Mouse (Mus musculus) effector memory CD4-positive, alpha-beta T cell, adult 7 months (primary cell): ENCODE measurements around the gene Olfr402. TPM values are rescaled to one million over a fixed set of nuclear protein-coding genes. Genes with fewer than 3 reads are reported as not detected.

ENCODE experiments used
- polyA plus RNA-seq: library from polyadenylated mRNA; unstranded; fragments of 100-300 nt; shearing (Covaris generic); gene quantifications from one replicate; pipeline ENCODE4 v1.2.1, GENCODE M21; 2017

Olfr402 gene
- not detected for polyA plus RNA-seq

DNA sequence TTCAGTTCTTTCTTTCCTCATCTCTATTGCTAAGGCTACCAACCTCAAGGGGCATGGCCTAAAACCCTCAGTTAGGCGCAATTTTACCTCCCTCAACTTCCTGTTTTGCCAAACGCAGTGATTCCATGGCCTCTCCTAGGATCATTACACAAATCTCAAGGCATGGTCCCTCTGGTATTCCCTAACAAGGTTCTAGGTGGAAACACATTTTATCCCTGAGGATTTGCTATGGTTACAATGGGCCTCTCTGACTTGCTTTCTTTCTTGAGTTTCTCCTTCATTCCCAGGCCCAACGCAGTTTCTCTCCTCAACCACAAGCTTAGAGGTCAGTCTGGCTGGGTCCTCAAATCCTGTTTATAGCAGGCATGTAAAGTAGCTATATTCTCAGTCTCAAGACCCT is at the start of gene Olfr402:
Gene Olfr402, plus strand, starts transcription at position 301 of the 400 bp plus-strand sequence.

GRCm38 (mm10) chr11:74113412-74113811 is 39.9 kb upstream of the Olfr402 start, which contains the start of gene Olfr401:
Olfr401 (plus strand) TSS chr11:74113712.

DNA sequence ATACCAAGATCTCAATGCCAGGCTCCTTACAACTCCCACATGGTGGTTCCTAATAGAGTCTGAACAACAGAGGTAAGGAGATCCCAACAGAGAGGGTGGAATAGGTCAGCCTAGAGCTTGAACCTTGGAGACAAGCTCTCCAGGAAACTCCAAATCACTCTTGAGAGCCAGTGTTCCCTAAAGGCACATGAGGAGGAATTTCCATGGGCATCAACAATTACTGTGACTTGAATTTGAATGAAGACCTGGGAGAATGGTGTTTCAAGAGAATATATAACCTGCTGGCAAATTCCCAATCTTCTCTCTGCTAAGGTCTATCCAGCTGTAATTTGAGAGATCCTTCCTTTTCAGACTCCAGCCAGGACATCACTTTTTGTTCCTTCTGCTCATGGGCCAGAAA is 32.6 kb downstream of the Olfr402 start, which contains the start of gene Olfr403:
Gene Olfr403, plus strand, starts transcription at position 301 of the 400 bp plus-strand sequence.

Other genes starting within 250 kb of the Olfr402 start
- gene Olfr395, start 244.2 kb upstream of the Olfr402 start, polyA plus RNA-seq: not detected
- gene Olfr23, start 216.9 kb upstream of the Olfr402 start, polyA plus RNA-seq: not detected
- not detected for gene Olfr397, start 192.7 kb upstream of the Olfr402 start, polyA plus RNA-seq
- 0.07 TPM for gene Olfr398, start 163.1 kb upstream of the Olfr402 start, polyA plus RNA-seq
- not detected for gene Olfr139, start 97.0 kb upstream of the Olfr402 start, polyA plus RNA-seq
- not detected for gene Olfr399, start 96.9 kb upstream of the Olfr402 start, polyA plus RNA-seq
- not detected for gene Zfp616, start 83.6 kb upstream of the Olfr402 start, polyA plus RNA-seq
- not detected for gene Olfr401, start 39.8 kb upstream of the Olfr402 start, polyA plus RNA-seq
- not detected for gene Olfr403, start 32.7 kb downstream of the Olfr402 start, polyA plus RNA-seq
- 0.51 TPM for gene Olfr43, start 57.9 kb downstream of the Olfr402 start, polyA plus RNA-seq
- not detected for gene Olfr406, start 106.3 kb downstream of the Olfr402 start, polyA plus RNA-seq
- gene Olfr59, start 130.2 kb downstream of the Olfr402 start, polyA plus RNA-seq: 0.30 TPM
- 0.07 TPM for gene Olfr410, start 184.5 kb downstream of the Olfr402 start, polyA plus RNA-seq
- gene Olfr411, start 199.1 kb downstream of the Olfr402 start, polyA plus RNA-seq: 0.32 TPM
- gene Olfr412, start 208.5 kb downstream of the Olfr402 start, polyA plus RNA-seq: not detected